Comparison of ENCODE assay signal across 8 mouse cellular contexts in genomic region chr19:29805101-29805916, GRCm38 (mm10). TPM values are rescaled to one million over a fixed set of nuclear protein-coding genes. Genes with fewer than 3 reads are reported as not detected.
DNase-seq lines count a peak whose midpoint lies in the region; ATAC-seq and TF ChIP-seq lines count a peak whose summit lies in the region.

No protein-coding gene starts in this region.

- H3K9ac ChIP-seq in heart, embryonic 11.5 days (ENCODE audit: low read depth, low read length) = peak overlapping the region; percentile 93
- H3K9ac ChIP-seq in kidney, embryonic 15.5 days = peak overlapping the region; percentile 91
- H3K9ac ChIP-seq in liver, embryonic 15.5 days = peak overlapping the region; percentile 94
- peak overlapping the region; percentile 73 for H3K9ac ChIP-seq in neural tube, embryonic 11.5 days (ENCODE audit: low read length)
- H3K9ac ChIP-seq in stomach, embryonic 16.5 days (ENCODE audit: low read length) = peak overlapping the region; percentile 79

- TF ChIP-seq CTCF in embryonic fibroblast, embryonic 13.5 days (IDR thresholded peaks at IDR 0.05; ENCODE audit: borderline replicate concordance, insufficient read depth, low read length) = no peak

- peaks cover 3% of the 10 kb centered on the region; the same call in 1 of the 2 replicates for H3K36me3 ChIP-seq in heart, embryonic 11.5 days (ENCODE audit: control insufficient read depth, insufficient read depth, low read length)
- peaks cover 17% of the 10 kb centered on the region for H3K36me3 ChIP-seq in kidney, embryonic 15.5 days
- peaks cover 13% of the 10 kb centered on the region for H3K36me3 ChIP-seq in liver, embryonic 15.5 days (replicated peaks)
- peaks cover 4% of the 10 kb centered on the region; the same call in 1 of the 2 replicates for H3K36me3 ChIP-seq in neural tube, embryonic 11.5 days (ENCODE audit: control insufficient read depth, insufficient read depth, low read length)
- H3K36me3 ChIP-seq in stomach, embryonic 16.5 days (ENCODE audit: control insufficient read depth, insufficient read depth, low read length) = 0 out of 2 replicates have a peak, but pooled peaks cover 10% of the 10 kb centered on the region

- H3K27me3 ChIP-seq in heart, embryonic 11.5 days (ENCODE audit: control insufficient read depth, insufficient read depth, low read length) = no peaks in the 10 kb centered on the region
- no peaks in the 10 kb centered on the region for H3K27me3 ChIP-seq in kidney, embryonic 15.5 days
- H3K27me3 ChIP-seq in liver, embryonic 15.5 days = no peaks in the 10 kb centered on the region
- H3K27me3 ChIP-seq in neural tube, embryonic 11.5 days (ENCODE audit: control insufficient read depth, insufficient read depth, low read length) = no peaks in the 10 kb centered on the region
- no peaks in the 10 kb centered on the region for H3K27me3 ChIP-seq in stomach, embryonic 16.5 days (ENCODE audit: control insufficient read depth, insufficient read depth, low read length)

- ATAC-seq in heart, embryonic 11.5 days (replicated peaks; ENCODE audit: insufficient number of reproducible peaks, low FRiP score, low TSS enrichment) = peak; percentile 78
- peak; percentile 72 for ATAC-seq in kidney, embryonic 15.5 days (replicated peaks; ENCODE audit: low FRiP score)
- ATAC-seq in liver, embryonic 15.5 days (ENCODE audit: insufficient read depth) = peak; percentile 67
- peak; percentile 42 for ATAC-seq in neural tube, embryonic 11.5 days (ENCODE audit: insufficient read depth, low FRiP score, low TSS enrichment)
- peak; percentile 70 for ATAC-seq in stomach, embryonic 16.5 days (ENCODE audit: insufficient read depth, low FRiP score)

- H3K4me1 ChIP-seq in embryonic fibroblast, embryonic 13.5 days (ENCODE audit: control insufficient read depth, insufficient read depth, low read length) = no peaks in the 10 kb centered on the region; the same call in 1 of the 2 replicates
- H3K4me1 ChIP-seq in heart, embryonic 11.5 days (ENCODE audit: control insufficient read depth, insufficient read depth, low read length) = peaks cover 6% of the 10 kb centered on the region; the same call in 1 of the 2 replicates
- H3K4me1 ChIP-seq in kidney, embryonic 15.5 days = peaks cover 12% of the 10 kb centered on the region
- H3K4me1 ChIP-seq in liver, embryonic 15.5 days (replicated peaks) = peaks cover 26% of the 10 kb centered on the region
- peaks cover 5% of the 10 kb centered on the region for H3K4me1 ChIP-seq in neural tube, embryonic 11.5 days (ENCODE audit: control insufficient read depth, insufficient read depth, low read length)
- peaks cover 7% of the 10 kb centered on the region for H3K4me1 ChIP-seq in stomach, embryonic 16.5 days (ENCODE audit: control insufficient read depth, insufficient read depth, low read length)

- peak overlapping the region; percentile 75 for H3K4me2 ChIP-seq in heart, embryonic 11.5 days
- peak overlapping the region; percentile 67 for H3K4me2 ChIP-seq in kidney, embryonic 15.5 days
- peak overlapping the region; percentile 99 for H3K4me2 ChIP-seq in liver, embryonic 15.5 days
- peak overlapping the region; percentile 91 for H3K4me2 ChIP-seq in neural tube, embryonic 11.5 days (ENCODE audit: low read depth)
- peak overlapping the region; percentile 82 for H3K4me2 ChIP-seq in stomach, embryonic 16.5 days (ENCODE audit: low read depth, low read length)

- H3K9me3 ChIP-seq in heart, embryonic 11.5 days (replicated peaks; ENCODE audit: control insufficient read depth, low read length) = no peaks in the 10 kb centered on the region
- H3K9me3 ChIP-seq in kidney, embryonic 15.5 days (replicated peaks) = no peaks in the 10 kb centered on the region
- H3K9me3 ChIP-seq in liver, embryonic 15.5 days (replicated peaks) = no peaks in the 10 kb centered on the region
- no peaks in the 10 kb centered on the region for H3K9me3 ChIP-seq in neural tube, embryonic 11.5 days (ENCODE audit: control insufficient read depth, low read length)
- H3K9me3 ChIP-seq in stomach, embryonic 16.5 days (replicated peaks; ENCODE audit: control insufficient read depth, low read length) = no peaks in the 10 kb centered on the region

- under 1% methylated on average over 72 of the region's 72 CpGs for WGBS in heart, embryonic 11.5 days (ENCODE audit: insufficient replicate concordance)
- WGBS in kidney, embryonic 15.5 days = under 1% methylated on average over 71 of the region's 72 CpGs
- WGBS in liver, embryonic 15.5 days (ENCODE audit: insufficient replicate concordance) = 1% methylated on average over 71 of the region's 72 CpGs
- WGBS in neural tube, embryonic 11.5 days = under 1% methylated on average over 61 of the region's 72 CpGs
- under 1% methylated on average over 71 of the region's 72 CpGs for WGBS in stomach, embryonic 16.5 days

- DNase-seq in CD8-positive naive resting alpha-beta T cell, adult 2 months (ENCODE audit: low read depth in 2 of 2, low spot score in 2 of 2) = peak; percentile 52 to 55
- DNase-seq in brain, adult 2 months (ENCODE audit: low read depth, low spot score) = peak; percentile 53
- peak; percentile 71 for DNase-seq in neural tube, embryonic 11.5 days (ENCODE audit: low spot score)

- H3K4me3 ChIP-seq in embryonic fibroblast, embryonic 13.5 days (ENCODE audit: insufficient read depth, low read length) = peak overlapping the region; percentile 63
- peak overlapping the region; percentile 85 for H3K4me3 ChIP-seq in heart, embryonic 11.5 days (ENCODE audit: low read depth, low read length)
- H3K4me3 ChIP-seq in kidney, embryonic 15.5 days (replicated peaks) = peak overlapping the region; percentile 97
- H3K4me3 ChIP-seq in liver, embryonic 15.5 days (replicated peaks) = peak overlapping the region; percentile 97
- peak overlapping the region; percentile 92 for H3K4me3 ChIP-seq in neural tube, embryonic 11.5 days (ENCODE audit: low read depth, low read length)
- peak overlapping the region; percentile 70 for H3K4me3 ChIP-seq in stomach, embryonic 16.5 days (replicated peaks; ENCODE audit: low read length)

- peak overlapping the region; percentile 1 for H3K27ac ChIP-seq in embryonic fibroblast, embryonic 13.5 days (ENCODE audit: insufficient read depth, low read length)
- peak overlapping the region; percentile 96 for H3K27ac ChIP-seq in heart, embryonic 11.5 days (ENCODE audit: low read depth, low read length)
- H3K27ac ChIP-seq in kidney, embryonic 15.5 days = peak overlapping the region; percentile 96
- peak overlapping the region; percentile 87 for H3K27ac ChIP-seq in liver, embryonic 15.5 days (replicated peaks)
- peak overlapping the region; percentile 95 for H3K27ac ChIP-seq in neural tube, embryonic 11.5 days (ENCODE audit: low read depth, low read length)
- H3K27ac ChIP-seq in stomach, embryonic 16.5 days (ENCODE audit: low read length) = peak overlapping the region; percentile 81

- peak; percentile 53 for TF ChIP-seq POLR2A in embryonic fibroblast, embryonic 13.5 days (IDR thresholded peaks at IDR 0.05; ENCODE audit: low read depth, low read length)

RNA-seq across cellular contexts. Expression of gene 9930021J03Rik, which starts 0.5 kb away (rescaled TPM):
- 23.7 and 31.2 TPM in 2 replicates for polyA plus RNA-seq in embryonic fibroblast, embryonic 13.5 days (2011; ENCODE audit: insufficient read length, low read depth, missing spikeins)
- polyA plus RNA-seq in heart, embryonic 11.5 days (2014; fragmentation: Nextera tagmentation; extraction: Ambion mirVana) = 4.0 and 6.0 TPM in 2 replicates
- polyA plus RNA-seq in kidney, embryonic 15.5 days (2015; fragmentation: Nextera tagmentation; extraction: Ambion mirVana) = 5.6 and 5.7 TPM in 2 replicates
- 1.2 and 1.4 TPM in 2 replicates for polyA plus RNA-seq in liver, embryonic 15.5 days (2015; fragmentation: Nextera tagmentation; extraction: Ambion mirVana)
- 6.9 and 8.6 TPM in 2 replicates for polyA plus RNA-seq in neural tube, embryonic 11.5 days (2014; fragmentation: Nextera tagmentation; extraction: Ambion mirVana)
- 3.6 and 3.7 TPM in 2 replicates for polyA plus RNA-seq in stomach, embryonic 16.5 days (2015; fragmentation: Nextera tagmentation; extraction: Ambion mirVana)

RNA-seq across cellular contexts. Expression of gene Ranbp6, which starts 7.5 kb away (rescaled TPM):
- polyA plus RNA-seq in embryonic fibroblast, embryonic 13.5 days (2011; ENCODE audit: insufficient read length, low read depth, missing spikeins) = 10.6 and 16.2 TPM in 2 replicates
- polyA plus RNA-seq in heart, embryonic 11.5 days (2014; fragmentation: Nextera tagmentation; extraction: Ambion mirVana) = 16.8 and 23.8 TPM in 2 replicates
- 17.3 and 17.4 TPM in 2 replicates for polyA plus RNA-seq in kidney, embryonic 15.5 days (2015; fragmentation: Nextera tagmentation; extraction: Ambion mirVana)
- polyA plus RNA-seq in liver, embryonic 15.5 days (2015; fragmentation: Nextera tagmentation; extraction: Ambion mirVana) = 4.8 and 5.2 TPM in 2 replicates
- 44.6 and 44.7 TPM in 2 replicates for polyA plus RNA-seq in neural tube, embryonic 11.5 days (2014; fragmentation: Nextera tagmentation; extraction: Ambion mirVana)
- polyA plus RNA-seq in stomach, embryonic 16.5 days (2015; fragmentation: Nextera tagmentation; extraction: Ambion mirVana) = 16.6 and 17.4 TPM in 2 replicates

Comparison
In these comparisons a context has a peak if more than half of its experiments do, and no peak if none do; other contexts are left out.
1. Peak in every context shown above with its lines: DNase-seq, ATAC-seq, H3K4me3 ChIP-seq and H3K27ac ChIP-seq.
2. H3K27ac ChIP-seq: peak in every context shown above with its lines; median percentile 96 in heart, embryonic 11.5 days; 96 in kidney, embryonic 15.5 days; 95 in neural tube, embryonic 11.5 days; 87 in liver, embryonic 15.5 days; 81 in stomach, embryonic 16.5 days; 1 in embryonic fibroblast, embryonic 13.5 days.